9 mouse cellular contexts compared by ENCODE assay signal in genomic region chr13:103423417-103423816, GRCm38 (mm10).
A peak's percentile ranks its signal among the peaks of the same experiment; 100 is the strongest.
DNase-seq lines count a peak whose midpoint lies in the region; ATAC-seq and TF ChIP-seq lines count a peak whose summit lies in the region.
"Had no signal": no experiment of that assay in that cellular context is flagged by ENCODE, and none has a peak within 500 bp of the region (broad histone marks: within the 10 kb centered on the region; RNA-seq: fewer than 3 reads in every experiment).

No protein-coding gene starts in this region.

- no peaks in the 10 kb centered on the region for H3K27me3 ChIP-seq in forebrain, embryonic 14.5 days (replicated peaks; ENCODE audit: control insufficient read depth, insufficient read depth, low read length)
- H3K27me3 ChIP-seq in forebrain, embryonic 11.5 days (ENCODE audit: control insufficient read depth, insufficient read depth, low read length), result no peaks in the 10 kb centered on the region
- no peaks in the 10 kb centered on the region for H3K27me3 ChIP-seq in midbrain, postnatal 0 days (ENCODE audit: insufficient read depth, low read length)
- no peaks in the 10 kb centered on the region for H3K27me3 ChIP-seq in midbrain, embryonic 11.5 days (ENCODE audit: control insufficient read depth, insufficient read depth, low read length)

- TF ChIP-seq CTCF in midbrain, postnatal 0 days (IDR thresholded peaks at IDR 0.05), result no peak

- H3K36me3 ChIP-seq in forebrain, embryonic 14.5 days (ENCODE audit: control insufficient read depth, insufficient read depth, low read length), result no peaks in the 10 kb centered on the region
- H3K36me3 ChIP-seq in forebrain, embryonic 11.5 days (ENCODE audit: control insufficient read depth, insufficient read depth, low read length), result no peaks in the 10 kb centered on the region
- no peaks in the 10 kb centered on the region for H3K36me3 ChIP-seq in midbrain, postnatal 0 days (ENCODE audit: insufficient read depth, low read length)
- no peaks in the 10 kb centered on the region for H3K36me3 ChIP-seq in midbrain, embryonic 11.5 days (ENCODE audit: control insufficient read depth, insufficient read depth, low read length)

- H3K9me3 ChIP-seq in forebrain, embryonic 14.5 days (replicated peaks; ENCODE audit: control insufficient read depth, low read length), result no peaks in the 10 kb centered on the region
- no peaks in the 10 kb centered on the region for H3K9me3 ChIP-seq in forebrain, embryonic 11.5 days (ENCODE audit: control insufficient read depth, low read length)
- no peaks in the 10 kb centered on the region for H3K9me3 ChIP-seq in midbrain, postnatal 0 days (ENCODE audit: low read length)
- H3K9me3 ChIP-seq in midbrain, embryonic 11.5 days (ENCODE audit: control insufficient read depth, low read length), result no peaks in the 10 kb centered on the region

- no peak overlapping the region for H3K27ac ChIP-seq in forebrain, embryonic 14.5 days (ENCODE audit: low read depth, low read length)
- no peak overlapping the region for H3K27ac ChIP-seq in forebrain, embryonic 11.5 days (ENCODE audit: low read depth, low read length)
- H3K27ac ChIP-seq in midbrain, postnatal 0 days (ENCODE audit: low read depth, low read length), result no peak overlapping the region
- no peak overlapping the region for H3K27ac ChIP-seq in midbrain, embryonic 11.5 days (ENCODE audit: low read depth, low read length)

- no peaks in the 10 kb centered on the region; the same call in 1 of the 2 replicates for H3K4me1 ChIP-seq in forebrain, embryonic 14.5 days (ENCODE audit: control insufficient read depth, insufficient read depth, low read length)
- H3K4me1 ChIP-seq in forebrain, embryonic 11.5 days (replicated peaks; ENCODE audit: control insufficient read depth, insufficient read depth, low read length), result no peaks in the 10 kb centered on the region
- H3K4me1 ChIP-seq in midbrain, postnatal 0 days (ENCODE audit: insufficient read depth, low read length), result no peaks in the 10 kb centered on the region
- no peaks in the 10 kb centered on the region for H3K4me1 ChIP-seq in midbrain, embryonic 11.5 days (ENCODE audit: control insufficient read depth, insufficient read depth, low read length)

- 75% methylated on average over 8 of the region's 8 CpGs for WGBS in forebrain, embryonic 14.5 days
- 87% methylated on average over 8 of the region's 8 CpGs for WGBS in forebrain, embryonic 11.5 days
- WGBS in midbrain, postnatal 0 days, result 80% methylated on average over 8 of the region's 8 CpGs
- WGBS in midbrain, embryonic 11.5 days, result 90% methylated on average over 8 of the region's 8 CpGs

- no peak overlapping the region for H3K4me3 ChIP-seq in forebrain, embryonic 14.5 days (ENCODE audit: low read depth, low read length)
- no peak overlapping the region for H3K4me3 ChIP-seq in forebrain, embryonic 11.5 days (ENCODE audit: low read depth, low read length)
- no peak overlapping the region for H3K4me3 ChIP-seq in midbrain, postnatal 0 days (ENCODE audit: low read depth, low read length)
- no peak overlapping the region for H3K4me3 ChIP-seq in midbrain, embryonic 11.5 days (ENCODE audit: low read depth, low read length)

- peak; percentile 61; the same call in 1 of the 2 replicates for ATAC-seq in forebrain, embryonic 14.5 days
- ATAC-seq in forebrain, embryonic 11.5 days (replicated peaks; ENCODE audit: low FRiP score), result no peak
- no peak for ATAC-seq in midbrain, postnatal 0 days (ENCODE audit: low FRiP score)
- ATAC-seq in midbrain, embryonic 11.5 days (ENCODE audit: low FRiP score), result no peak

- peak; percentile 69 for DNase-seq in forebrain, embryonic 14.5 days (ENCODE audit: low spot score)
- DNase-seq in forebrain, embryonic 11.5 days (ENCODE audit: low spot score), result no peak
- peak; percentile 27 for DNase-seq in midbrain, postnatal 0 days (ENCODE audit: low spot score)
- DNase-seq in midbrain, embryonic 11.5 days (ENCODE audit: low spot score, missing footprints), result no peak
- DNase-seq in heart, adult 9 months (ENCODE audit: low spot score in 2 of 2), result peak; percentile 35 to 39
- no peak for DNase-seq in embryo, embryonic 10 days (ENCODE audit: low spot score)
- no peak for DNase-seq in kidney, adult 18-20 months
- DNase-seq: cerebellum, adult 9-10 months had no signal

- no peak overlapping the region for H3K9ac ChIP-seq in forebrain, embryonic 14.5 days (ENCODE audit: low read length)
- H3K9ac ChIP-seq in forebrain, embryonic 11.5 days (ENCODE audit: low read length), result no peak overlapping the region
- H3K9ac ChIP-seq in midbrain, postnatal 0 days (replicated peaks; ENCODE audit: low read length, poor library complexity, severe bottlenecking), result no peak overlapping the region
- no peak overlapping the region for H3K9ac ChIP-seq in midbrain, embryonic 11.5 days (ENCODE audit: low read length)

- H3K4me2 ChIP-seq in forebrain, embryonic 14.5 days (ENCODE audit: low read length), result no peak overlapping the region
- H3K4me2 ChIP-seq in forebrain, embryonic 11.5 days (ENCODE audit: low read depth, low read length, severe bottlenecking), result no peak overlapping the region
- H3K4me2 ChIP-seq in midbrain, postnatal 0 days (ENCODE audit: low read depth, low read length, poor library complexity, severe bottlenecking), result no peak overlapping the region
- H3K4me2 ChIP-seq in midbrain, embryonic 11.5 days, result no peak overlapping the region
- H3K4me2 ChIP-seq: liver, embryonic 11.5 days had no signal

Comparison
In these comparisons a context has a peak if more than half of its experiments do, and no peak if none do; other contexts are left out.
1. DNase-seq: peak in forebrain, embryonic 14.5 days (single experiment), midbrain, postnatal 0 days (single experiment) and heart, adult 9 months (2 of 2); none in forebrain, embryonic 11.5 days (single experiment), midbrain, embryonic 11.5 days (single experiment), embryo, embryonic 10 days (single experiment) and kidney, adult 18-20 months (single experiment).